Mouse (Mus musculus) ES-E14 (cell line): ENCODE results near the gene Pld4.

ENCODE experiments used
- CHD2 ChIP-seq: IDR thresholded peaks from 2 replicates; pipeline ENCODE4 v1.6.1; 2014; ENCODE audit warnings: mild to moderate bottlenecking, low read depth, low read length, inconsistent platforms
- HCFC1 ChIP-seq: IDR thresholded peaks from 2 replicates; pipeline ENCODE4 v1.6.1; 2012; ENCODE audit warnings: low read length, inconsistent platforms, borderline replicate concordance; ENCODE audit not compliant: insufficient read depth
- MAFK ChIP-seq: IDR thresholded peaks from 2 replicates; pipeline ENCODE4 v1.6.1; 2014; ENCODE audit warnings: mild to moderate bottlenecking, low read depth, low read length, inconsistent platforms; ENCODE audit not compliant: insufficient read depth

DNA sequence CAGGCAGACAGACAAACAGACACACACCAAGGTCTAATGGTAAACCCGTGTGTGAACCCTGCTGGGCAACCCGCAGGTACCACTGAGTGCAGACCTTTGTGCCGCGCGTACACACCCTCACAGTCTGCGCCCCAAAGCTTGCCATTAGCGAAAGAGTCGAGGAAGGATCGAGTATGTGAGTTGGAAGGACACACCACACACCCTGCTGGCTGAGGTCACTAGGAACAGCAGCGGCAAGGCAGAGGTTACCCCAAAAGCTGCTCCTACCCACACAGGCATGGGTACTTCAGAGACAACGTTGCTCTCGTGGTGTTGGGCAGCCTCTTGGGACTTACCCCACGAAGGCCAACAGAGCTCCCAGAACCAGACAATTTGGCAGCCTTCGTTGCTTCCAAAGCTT is 11.9 kb downstream of the Pld4 start:
- TF ChIP-seq CHD2 (no peak), MAFK (no peak), HCFC1 (no peak)
